Mouse (Mus musculus) frontal cortex, adult 2 months (tissue): ENCODE data around the gene Scai. TPM values are rescaled to one million over a fixed set of nuclear protein-coding genes. Genes with fewer than 3 reads are reported as not detected.

Experiments used
- DNase-seq, 2 experiments: peaks; one replicate each; pipeline ENCODE4 v3.0.0; 2022; ENCODE audit warnings: low spot score in 1 of 2; ENCODE audit errors: extremely low spot score in 1 of 2
- polyA plus RNA-seq: library from polyadenylated mRNA; depleted of rRNA; stranded (reverse); fragments of >200 nt; gene quantifications from 2 replicates; pipeline ENCODE4 v1.2.3, GENCODE M21; 2012; rRNA removed

Scai gene
- 9.4 and 10.3 TPM in 2 replicates for polyA plus RNA-seq

- DNase-seq, result peak; percentile 99
Observed at GRCm38 (mm10) chr2:39190561-39191056, at the start of gene Scai. TSS of gene Scai (minus strand) at chr2:39190734.

GRCm38 (mm10) chr2:39226731-39227130 lies 36.2 kb upstream of the Scai start:
- no peak for DNase-seq

GRCm38 (mm10) chr2:39226019-39226640 lies 35.6 kb upstream of the Scai start, which contains the start of gene Ppp6c:
TSS of gene Ppp6c (minus strand) at chr2:39226451.
- DNase-seq, result peak; percentile 95 to 99

GRCm38 (mm10) chr2:39225331-39226018 lies 34.9 kb upstream of the Scai start:
- peak in 1 of 2 experiments; percentile 45 for DNase-seq

GRCm38 (mm10) chr2:39224621-39225020 lies 34.1 kb upstream of the Scai start:
- no peak for DNase-seq

- no peak for DNase-seq
Observed at GRCm38 (mm10) chr2:39220010-39220409, 29.5 kb upstream of the Scai start.

GRCm38 (mm10) chr2:39219034-39219433 lies 28.5 kb upstream of the Scai start:
- no peak for DNase-seq

- DNase-seq, result no peak
Observed at GRCm38 (mm10) chr2:39217150-39217549, 26.6 kb upstream of the Scai start.

- DNase-seq, result no peak
Observed at GRCm38 (mm10) chr2:39210738-39211137, 20.2 kb upstream of the Scai start.

GRCm38 (mm10) chr2:39203359-39203758 lies 12.8 kb upstream of the Scai start:
- DNase-seq, result no peak

- DNase-seq, result peak in 1 of 2 experiments; percentile 37
Observed at GRCm38 (mm10) chr2:39194809-39195208, 4.3 kb upstream of the Scai start.

- peak in 1 of 2 experiments; percentile 42 for DNase-seq
Observed at GRCm38 (mm10) chr2:39189961-39190560, 473 bp downstream of the Scai start.

- no peak for DNase-seq
Observed at GRCm38 (mm10) chr2:39185942-39186341, 4.6 kb downstream of the Scai start.

GRCm38 (mm10) chr2:39183587-39183986 lies 6.9 kb downstream of the Scai start:
- DNase-seq, result peak in 1 of 2 experiments; percentile 28

GRCm38 (mm10) chr2:39160996-39161395 lies 29.5 kb downstream of the Scai start:
- no peak for DNase-seq

GRCm38 (mm10) chr2:39157916-39158315 lies 32.6 kb downstream of the Scai start:
- DNase-seq, result peak in 1 of 2 experiments; percentile 57

- no peak for DNase-seq
Observed at GRCm38 (mm10) chr2:39156821-39157220, 33.7 kb downstream of the Scai start.

- DNase-seq, result peak in 1 of 2 experiments; percentile 64
Observed at GRCm38 (mm10) chr2:39150943-39151342, 39.6 kb downstream of the Scai start.

- no peak for DNase-seq
Observed at GRCm38 (mm10) chr2:39148075-39148474, 42.5 kb downstream of the Scai start.

- no peak for DNase-seq
Observed at GRCm38 (mm10) chr2:39146469-39146868, 44.1 kb downstream of the Scai start.

- peak; percentile 79 to 80 for DNase-seq
Observed at GRCm38 (mm10) chr2:39142357-39142948, 48.1 kb downstream of the Scai start.
